Mouse (Mus musculus) heart, embryonic 14.5 days (tissue): ENCODE measurements around the gene Ifit1bl1. TPM values are rescaled to one million over a fixed set of nuclear protein-coding genes. Genes with fewer than 3 reads are reported as not detected.

ENCODE experiments used
- ATAC-seq: fragments of 200-750 bp; cut with Nextera tagmentation; 2 replicates; pipeline ENCODE4 v1.8.0; 2017; ENCODE audit warnings: low read depth, moderate TSS enrichment; ENCODE audit not compliant: insufficient number of reproducible peaks, insufficient read depth, low FRiP score
- H3K27ac ChIP-seq, 2 experiments: fragments of 200-500 bp in 1 of 2; fragments of 300-500 bp in 1 of 2; sonication (generic) in 1 of 2; replicated peaks in 1 of 2; 2 replicates each; pipeline ENCODE4 v1.5.1; 2012 to 2014; ENCODE audit warnings: low read depth in 2 of 2, low read length in 2 of 2, control low read depth in 1 of 2, mild to moderate bottlenecking in 1 of 2, mixed read lengths in 1 of 2; ENCODE audit not compliant: control insufficient read depth in 1 of 2, insufficient read depth in 1 of 2
- H3K27me3 ChIP-seq: fragments of 300-500 bp; sonication (generic); 2 replicates; pipeline ENCODE4 v1.6.1; 2014; ENCODE audit warnings: mild to moderate bottlenecking, low read length, control low read depth; ENCODE audit not compliant: control insufficient read depth, insufficient read depth
- H3K36me3 ChIP-seq: fragments of 300-500 bp; sonication (generic); 2 replicates; pipeline ENCODE4 v1.6.1; 2014; ENCODE audit warnings: mild to moderate bottlenecking, control low read depth, low read length, mixed read lengths; ENCODE audit not compliant: control insufficient read depth, insufficient read depth
- H3K4me1 ChIP-seq, 2 experiments: fragments of 200-500 bp in 1 of 2; fragments of 300-500 bp in 1 of 2; sonication (generic) in 1 of 2; 2 replicates each; pipeline ENCODE4 v1.6.1; 2012 to 2014; ENCODE audit warnings: low read length in 2 of 2, control low read depth in 1 of 2, mixed read lengths in 1 of 2; ENCODE audit not compliant: control insufficient read depth in 2 of 2, insufficient read depth in 2 of 2
- H3K4me2 ChIP-seq: fragments of 300-500 bp; sonication (generic); 2 replicates; pipeline ENCODE4 v1.6.1; 2014; ENCODE audit warnings: mild to moderate bottlenecking, low read length
- H3K4me3 ChIP-seq, 2 experiments: fragments of 200-500 bp in 1 of 2; fragments of 300-500 bp in 1 of 2; sonication (generic) in 1 of 2; 2 replicates each; pipeline ENCODE4 v1.5.1; 2012 to 2014; ENCODE audit warnings: low read length in 2 of 2, mild to moderate bottlenecking in 2 of 2, control low read depth in 1 of 2, low read depth in 1 of 2, moderate library complexity in 1 of 2; ENCODE audit not compliant: control insufficient read depth in 1 of 2, insufficient read depth in 1 of 2
- H3K9ac ChIP-seq: fragments of 300-500 bp; sonication (generic); 2 replicates; pipeline ENCODE4 v1.6.1; 2014; ENCODE audit warnings: mild to moderate bottlenecking, low read length
- H3K9me3 ChIP-seq: fragments of 300-500 bp; sonication (generic); 2 replicates; pipeline ENCODE4 v1.6.1; 2016; ENCODE audit warnings: low read length, control low read depth; ENCODE audit not compliant: control insufficient read depth
- WGBS: fragments of 180-500 bp; shearing (Covaris S2); extraction: QIAGEN DNeasy Blood & Tissue Kit; methylation state at CpG from one replicate; pipeline ENCODE4 v1.1.7; 2014; 5-methylcytosine and 5-hydroxymethylcytosine counted together
- polyA plus RNA-seq: library from polyadenylated mRNA; unstranded; fragments of >200 nt; fragmentation: Nextera tagmentation; extraction: Ambion mirVana; gene quantifications from 2 replicates; pipeline ENCODE4 v1.2.1, GENCODE M21; 2014

Gene Ifit1bl1
- polyA plus RNA-seq, 1 experiment from 2014 or later = 2.3 TPM

DNA sequence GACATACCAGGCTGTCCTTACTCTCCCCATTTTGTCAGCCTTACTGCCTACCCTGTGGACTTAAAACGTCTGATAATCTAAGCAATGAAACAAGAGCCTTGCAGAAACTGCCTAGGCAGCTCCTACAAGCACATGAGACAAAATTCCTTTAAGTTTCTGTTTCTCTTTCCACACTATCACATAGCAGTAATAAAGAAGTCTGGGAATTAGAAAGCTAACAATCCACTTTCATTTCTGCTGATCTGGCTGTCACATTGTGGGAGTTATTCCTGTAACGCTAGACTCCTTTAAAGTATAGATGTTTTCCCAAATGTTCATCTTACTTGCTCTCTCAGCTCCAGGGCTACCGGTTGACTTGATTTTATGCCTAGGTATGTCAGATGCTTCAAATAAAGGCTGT lies 48.2 kb downstream of the Ifit1bl1 start:
- Histone ChIP-seq H3K4me1 (peaks cover 4 to 24% of the 10 kb centered on the region in 2 experiments; a peak in 3 of 4 replicates), H3K27ac (peak overlapping the region; percentile 71 to 90), H3K9me3 (0 out of 2 replicates have a peak, but pooled peaks cover 3% of the 10 kb centered on the region), H3K27me3 (no peaks in the 10 kb centered on the region), H3K36me3 (no peaks in the 10 kb centered on the region), H3K4me3 (peak overlapping the region in 1 of 2 experiments; percentile 0; a peak in 1 of 4 replicates), H3K9ac (0 out of 2 replicates have a peak overlapping the region, but pooled peaks have one; percentile 6), H3K4me2 (peak overlapping the region; percentile 78)
- 56% methylated on average over 3 of the region's 3 CpGs for WGBS
- no peak for ATAC-seq

DNA sequence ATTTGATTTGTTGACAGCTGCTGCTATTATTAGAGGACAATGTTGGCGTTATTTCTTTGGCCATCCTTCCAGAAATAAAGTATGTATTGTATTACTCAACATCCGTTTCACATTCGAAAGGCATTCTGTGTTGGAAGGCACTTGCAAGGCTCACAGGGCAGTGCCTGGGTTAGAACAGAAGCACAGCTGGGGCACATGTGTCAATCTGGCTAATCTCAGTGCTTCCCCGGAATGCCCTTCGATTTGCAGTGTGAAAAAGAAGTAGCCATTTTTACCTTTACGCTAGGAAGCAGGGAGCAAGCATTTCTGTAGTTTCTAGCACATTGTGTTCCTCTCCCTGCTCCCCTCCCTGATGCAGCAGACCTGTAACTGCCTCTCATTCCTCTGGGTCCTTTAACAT lies 48.7 kb downstream of the Ifit1bl1 start:
- Histone ChIP-seq H3K9ac (0 out of 2 replicates have a peak overlapping the region, but pooled peaks have one; percentile 6), H3K27me3 (no peaks in the 10 kb centered on the region), H3K4me1 (peaks cover 4 to 24% of the 10 kb centered on the region in 2 experiments; a peak in 3 of 4 replicates), H3K4me2 (peak overlapping the region; percentile 78), H3K27ac (peak overlapping the region; percentile 71 to 90), H3K4me3 (peak overlapping the region in 1 of 2 experiments; percentile 0; a peak in 3 of 4 replicates), H3K9me3 (0 out of 2 replicates have a peak, but pooled peaks cover 3% of the 10 kb centered on the region), H3K36me3 (no peaks in the 10 kb centered on the region)
- 27% methylated on average over 6 of the region's 6 CpGs for WGBS
- no peak for ATAC-seq

DNA sequence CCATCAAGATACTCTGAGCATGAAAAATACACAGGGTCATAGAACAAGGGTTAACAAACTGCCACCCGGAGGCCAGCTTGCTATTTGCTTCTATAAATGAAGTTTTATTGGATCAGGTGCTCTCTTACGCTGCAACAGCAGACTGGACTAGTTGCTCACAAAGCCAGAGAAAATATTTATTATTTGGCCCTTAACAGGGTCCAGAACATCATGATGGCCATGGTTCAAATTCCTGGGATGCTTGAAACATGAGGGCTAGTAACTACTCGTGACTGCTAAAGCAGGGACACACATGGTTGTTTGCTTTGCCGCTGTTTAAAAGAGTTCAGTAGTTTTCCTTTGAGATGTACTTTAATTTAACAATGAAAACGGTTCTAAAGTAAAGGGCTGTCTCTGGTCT lies 49.8 kb downstream of the Ifit1bl1 start:
- ATAC-seq = no peak
- Histone ChIP-seq H3K4me1 (peaks cover 4 to 24% of the 10 kb centered on the region in 2 experiments; a peak in 3 of 4 replicates), H3K9ac (peak overlapping the region; percentile 59), H3K4me2 (peak overlapping the region; percentile 78), H3K9me3 (0 out of 2 replicates have a peak, but pooled peaks cover 3% of the 10 kb centered on the region), H3K36me3 (no peaks in the 10 kb centered on the region), H3K4me3 (peak overlapping the region; percentile 0; a peak in 3 of 4 replicates), H3K27me3 (no peaks in the 10 kb centered on the region), H3K27ac (peak overlapping the region; percentile 83 to 90)
- WGBS = 27% methylated on average over 5 of the region's 5 CpGs

DNA sequence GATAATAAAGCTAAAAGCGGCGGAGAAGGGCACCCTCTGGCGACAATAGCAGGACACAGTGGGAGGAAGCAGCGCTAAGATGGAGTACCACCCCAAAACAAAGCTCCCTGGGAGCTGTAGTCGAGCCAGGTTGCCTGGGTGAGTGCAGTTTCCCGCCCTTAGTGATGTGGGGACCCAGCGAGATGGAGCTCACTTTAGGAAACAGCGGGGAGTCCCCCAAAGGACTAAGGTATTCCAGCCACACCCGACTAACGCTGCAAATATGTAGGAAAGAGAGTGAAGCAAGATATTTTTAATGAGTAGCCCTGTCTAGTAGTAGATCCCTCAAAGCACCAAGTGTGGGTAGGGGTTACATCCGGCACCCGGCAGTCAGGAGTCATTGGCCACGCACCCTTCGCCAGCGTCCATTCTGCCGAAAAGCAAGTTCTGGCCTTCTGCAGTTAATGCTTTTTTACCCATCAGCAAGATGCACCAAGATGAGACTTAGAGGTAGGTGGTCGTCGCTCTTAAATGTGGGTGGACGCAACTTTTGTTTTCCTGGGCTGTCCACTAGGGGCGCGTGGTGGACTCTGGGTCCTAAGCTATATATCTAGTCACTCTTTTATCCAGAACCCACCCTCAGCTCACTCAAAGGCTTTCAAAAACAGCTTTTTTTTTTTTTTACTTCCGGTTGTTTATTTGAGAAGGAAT lies 51.1 kb downstream of the Ifit1bl1 start, which contains the start of gene Ifit2:
Gene Ifit2 (plus strand): TSS at position 161 of the 690 bp plus-strand sequence.
- Histone ChIP-seq H3K4me3 (peak within 1 kb of the TSS; percentile 57 to 77), H3K4me1 (peaks cover 4 to 24% of the 10 kb centered on the region in 2 experiments; a peak in 3 of 4 replicates), H3K9ac (peak within 1 kb of the TSS; percentile 59), H3K4me2 (peak within 1 kb of the TSS; percentile 78), H3K27me3 (no peaks in the 10 kb centered on the region), H3K27ac (peak within 1 kb of the TSS; percentile 83 to 90), H3K9me3 (0 out of 2 replicates have a peak, but pooled peaks cover 3% of the 10 kb centered on the region), H3K36me3 (no peaks in the 10 kb centered on the region)
- peak; percentile 82 for ATAC-seq
- 1% methylated on average over 22 of the region's 22 CpGs for WGBS

DNA sequence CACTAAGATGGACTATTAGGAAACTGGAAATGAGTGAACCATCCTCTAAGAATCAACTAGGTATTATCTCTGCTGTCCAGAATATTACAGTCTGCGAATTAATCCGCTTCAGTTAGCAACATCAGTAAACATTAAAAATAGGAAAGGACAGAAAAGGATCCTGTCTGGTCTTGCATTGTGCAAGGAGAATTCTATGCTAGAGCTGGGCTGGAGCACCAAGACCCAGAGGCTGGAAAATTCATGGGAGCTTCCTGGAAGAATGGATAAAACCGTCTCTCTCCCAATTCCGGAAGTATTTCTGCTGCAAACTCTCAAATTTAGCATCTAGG lies 51.6 kb downstream of the Ifit1bl1 start:
- WGBS = 25% methylated on average over 4 of the region's 4 CpGs
- H3K36me3 ChIP-seq = no peaks in the 10 kb centered on the region
- peaks cover 4 to 24% of the 10 kb centered on the region in 2 experiments; a peak in 3 of 4 replicates for H3K4me1 ChIP-seq
- peak overlapping the region; percentile 78 for H3K4me2 ChIP-seq
- no peaks in the 10 kb centered on the region for H3K27me3 ChIP-seq
- H3K27ac ChIP-seq = peak overlapping the region in 1 of 2 experiments; percentile 67; a peak in 1 of 4 replicates
- peak overlapping the region in 1 of 2 experiments; percentile 57; a peak in 2 of 4 replicates for H3K4me3 ChIP-seq
- no peak for ATAC-seq
- 0 out of 2 replicates have a peak, but pooled peaks cover 3% of the 10 kb centered on the region for H3K9me3 ChIP-seq
- peak overlapping the region; percentile 56 for H3K9ac ChIP-seq

DNA sequence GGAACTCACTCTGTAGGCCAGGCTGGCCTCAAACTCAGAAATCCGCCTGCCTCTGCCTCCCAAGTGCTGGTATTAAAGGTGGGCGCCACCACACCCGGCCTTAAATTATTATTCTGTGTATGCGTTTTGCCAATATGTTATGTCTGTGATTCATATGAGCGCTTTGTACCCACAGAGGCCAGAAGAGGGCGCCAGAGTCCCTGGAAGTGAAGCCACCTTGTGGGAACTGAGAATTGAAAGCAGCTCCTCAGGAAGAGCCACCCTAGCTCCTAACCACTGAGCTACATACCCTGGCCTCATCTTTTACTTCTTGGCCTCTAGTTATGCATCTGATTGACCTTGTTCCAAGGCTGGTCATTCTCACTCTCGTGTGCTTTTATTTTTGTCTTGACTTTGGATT lies 53.8 kb downstream of the Ifit1bl1 start:
- Histone ChIP-seq H3K4me1 (peaks cover under 1 to 14% of the 10 kb centered on the region in 2 experiments; a peak in 3 of 4 replicates), H3K27me3 (no peaks in the 10 kb centered on the region), H3K36me3 (no peaks in the 10 kb centered on the region), H3K4me2 (no peak overlapping the region), H3K9me3 (no peaks in the 10 kb centered on the region), H3K9ac (no peak overlapping the region), H3K4me3 (no peak overlapping the region), H3K27ac (no peak overlapping the region)
- no peak for ATAC-seq
- WGBS = 28% methylated on average over 7 of the region's 7 CpGs

DNA sequence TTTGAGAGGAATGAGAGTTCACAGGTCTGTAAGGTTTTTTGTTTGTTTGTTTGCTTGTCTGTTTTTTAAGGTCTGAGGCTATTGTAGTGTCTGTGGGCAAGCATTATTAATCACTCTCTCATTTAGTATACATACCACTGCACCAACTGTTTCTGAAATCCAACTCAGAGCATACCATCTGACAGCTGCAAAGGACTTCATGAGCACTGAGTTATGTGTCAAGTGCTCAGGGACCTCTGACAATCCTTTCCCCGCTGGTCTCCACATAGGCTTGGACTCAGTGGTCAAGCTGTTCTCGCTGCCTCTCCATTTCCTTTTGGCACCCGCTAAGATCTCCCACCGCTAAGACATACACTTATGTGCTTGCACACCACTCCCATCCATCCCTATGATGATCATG lies 55.5 kb downstream of the Ifit1bl1 start:
- no peaks in the 10 kb centered on the region for H3K9me3 ChIP-seq
- 78% methylated on average over 4 of the region's 4 CpGs for WGBS
- no peaks in the 10 kb centered on the region for H3K36me3 ChIP-seq
- no peak overlapping the region for H3K4me3 ChIP-seq
- H3K27me3 ChIP-seq = no peaks in the 10 kb centered on the region
- H3K4me2 ChIP-seq = no peak overlapping the region
- ATAC-seq = no peak
- no peak overlapping the region for H3K27ac ChIP-seq
- peaks cover 0 to 4% of the 10 kb centered on the region in 2 experiments; a peak in 1 of 4 replicates for H3K4me1 ChIP-seq
- no peak overlapping the region for H3K9ac ChIP-seq
